Mouse (Mus musculus): ENCODE data around the gene Syde1. TPM values are rescaled to one million over a fixed set of nuclear protein-coding genes. Genes with fewer than 3 reads are reported as not detected.
"Not testable (repeated sequence)": the region's sequence is repeated elsewhere in the genome, so short reads cannot be mapped to it uniquely, and the experiment has no call there.

Syde1 gene
- 46.6 TPM for polyA plus RNA-seq (2021)

DNA sequence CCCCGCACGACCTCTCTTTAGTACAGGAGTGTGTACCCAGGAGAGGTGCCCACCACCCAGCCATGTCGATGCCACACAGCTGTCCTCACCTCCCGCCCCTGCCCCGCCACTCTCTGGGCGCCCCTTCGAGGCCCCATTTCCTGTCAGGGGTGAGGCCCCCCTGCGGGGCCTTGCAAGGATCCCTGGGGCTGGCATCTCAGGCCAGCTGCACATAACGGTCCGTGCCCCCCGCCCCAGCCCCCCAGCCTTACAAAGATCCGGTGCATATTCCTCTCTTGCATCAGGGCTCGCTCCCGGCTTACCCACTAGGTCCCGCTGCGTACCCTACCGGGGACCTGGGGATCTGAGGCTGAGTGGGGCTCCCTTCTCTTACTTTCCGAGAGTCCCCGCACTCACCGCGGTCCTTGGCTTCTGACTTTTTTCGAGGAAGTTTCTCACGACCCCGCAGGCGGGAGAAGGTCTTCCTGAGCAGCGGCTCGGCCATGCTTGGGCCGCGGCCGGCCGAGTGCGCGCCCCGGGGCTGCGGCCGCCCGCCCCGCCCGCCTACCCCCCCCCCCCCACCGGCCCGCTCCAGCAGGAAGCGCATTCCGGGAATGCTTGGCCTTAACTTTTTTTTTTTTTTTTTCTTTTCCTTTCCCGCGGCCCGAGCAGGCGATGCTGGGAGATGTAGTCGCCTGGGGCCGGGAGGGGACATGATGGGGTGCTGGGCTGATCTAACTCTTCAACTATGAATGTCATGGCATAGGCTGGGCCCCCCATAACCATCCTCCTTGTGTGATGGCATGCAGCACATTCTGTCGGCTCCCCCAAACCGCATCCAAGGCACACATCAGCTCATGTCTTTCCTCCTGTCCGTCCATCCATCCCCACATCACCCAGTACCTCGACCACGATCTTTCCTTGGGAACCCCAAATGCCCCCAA lies at the start of gene Syde1:
TSS of gene Syde1 (minus strand) at position 559 of the 923 bp plus-strand sequence.
- peak; percentile 66 for ATAC-seq
- ChIA-PET CTCF (no interaction called here), POLR2A (interaction anchor here (0.7 to 0.9 kb wide), 2 partner anchors 14 to 17 kb away, joined by 3 to 4 read pairs; no protein-coding TSS in a partner anchor)
- TF ChIP-seq CTCF (IDR thresholded peaks at IDR 0.05), result no peak
- no peak for DNase-seq (ENCODE audit: low read depth, low spot score)
- in situ Hi-C loops (cut with MboI; ENCODE audit: low pct_unique_long_range_greater_than_20kb), result no loop called here
- no peaks in the 10 kb centered on the region for H3K27me3 ChIP-seq

DNA sequence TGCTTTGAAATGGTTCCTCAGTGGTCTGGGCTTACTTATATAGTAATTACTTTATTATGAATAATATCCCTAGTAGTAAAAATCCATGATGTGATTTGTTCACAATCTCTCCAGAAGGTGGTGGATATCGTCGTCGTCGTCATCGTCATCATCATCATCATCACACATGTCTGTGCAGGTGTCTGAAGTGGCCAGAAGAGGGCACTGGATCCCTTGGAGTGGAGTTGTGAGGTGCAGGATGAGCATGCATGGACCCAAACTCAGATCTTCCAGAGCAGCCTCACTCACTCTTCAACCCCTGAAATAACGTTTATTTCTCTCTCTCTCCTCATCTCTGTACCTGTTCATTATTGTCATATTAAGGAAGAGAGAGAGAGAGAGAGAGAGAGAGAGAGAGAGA lies 40.5 kb upstream of the Syde1 start:
- peak; percentile 82 for TF ChIP-seq CTCF (IDR thresholded peaks at IDR 0.05)
- ATAC-seq (no peak), DNase-seq (ENCODE audit: low read depth, low spot score) (peak; percentile 2)
- in situ Hi-C loops (cut with MboI; ENCODE audit: low pct_unique_long_range_greater_than_20kb), result loop anchor here (5.0 kb wide), 2 partner anchors 110 to 485 kb away; no protein-coding TSS in a partner anchor
- ChIA-PET CTCF (no interaction called here), POLR2A (no interaction called here)
- no peaks in the 10 kb centered on the region for H3K27me3 ChIP-seq

DNA sequence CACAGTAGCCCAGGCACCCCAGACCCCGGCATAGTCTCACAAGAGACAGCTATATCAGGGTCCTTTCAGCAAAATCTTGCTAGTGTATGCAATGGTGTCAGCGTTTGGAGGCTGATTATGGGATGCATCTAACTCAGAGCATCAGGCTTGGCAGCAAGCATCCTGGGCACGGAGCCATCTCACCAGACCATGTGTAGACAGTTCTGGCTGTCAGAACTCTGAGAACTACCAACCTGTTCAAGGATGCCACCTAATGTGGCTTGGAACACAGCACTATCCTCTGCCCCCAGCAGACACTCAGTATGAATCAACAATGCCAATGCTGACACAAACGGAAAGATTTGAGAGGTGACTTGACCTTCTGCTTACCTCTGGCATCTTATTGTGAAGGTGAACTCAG lies 38.4 kb upstream of the Syde1 start:
- DNase-seq (ENCODE audit: low read depth, low spot score) (no peak), ATAC-seq (no peak)
- no peak for TF ChIP-seq CTCF (IDR thresholded peaks at IDR 0.05)
- CTCF ChIA-PET, result interaction anchor here (1.3 kb wide), 1 partner anchor 486 kb away, joined by 3 read pairs; no protein-coding TSS in a partner anchor
- POLR2A ChIA-PET, result no interaction called here
- H3K27me3 ChIP-seq, result no peaks in the 10 kb centered on the region
- in situ Hi-C loops (cut with MboI; ENCODE audit: low pct_unique_long_range_greater_than_20kb), result loop anchor here (5.0 kb wide), 2 partner anchors 112 to 487 kb away; no protein-coding TSS in a partner anchor

DNA sequence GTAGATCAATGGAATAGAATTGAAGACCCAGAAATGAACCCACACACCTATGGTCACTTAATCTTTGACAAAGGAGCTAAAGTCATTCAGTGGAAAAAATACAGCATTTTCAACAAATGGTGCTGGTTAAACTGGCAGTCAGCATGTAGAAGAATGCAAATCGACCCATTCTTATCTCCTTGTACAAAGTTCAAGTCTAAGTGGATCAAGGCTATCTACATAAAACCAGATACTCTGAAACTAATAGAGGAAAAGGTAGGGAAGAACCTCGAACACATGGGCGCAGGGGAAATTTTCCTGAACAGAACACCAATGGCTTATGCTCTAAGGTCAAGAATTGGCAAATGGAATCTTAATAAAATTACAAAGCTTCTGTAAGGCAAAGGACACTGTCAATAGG lies 31.4 kb upstream of the Syde1 start:
- ATAC-seq; DNase-seq (ENCODE audit: low read depth, low spot score); in situ Hi-C loops (cut with MboI; ENCODE audit: low pct_unique_long_range_greater_than_20kb); POLR2A ChIA-PET; CTCF ChIA-PET; H3K27me3 ChIP-seq: not testable (repeated sequence)

DNA sequence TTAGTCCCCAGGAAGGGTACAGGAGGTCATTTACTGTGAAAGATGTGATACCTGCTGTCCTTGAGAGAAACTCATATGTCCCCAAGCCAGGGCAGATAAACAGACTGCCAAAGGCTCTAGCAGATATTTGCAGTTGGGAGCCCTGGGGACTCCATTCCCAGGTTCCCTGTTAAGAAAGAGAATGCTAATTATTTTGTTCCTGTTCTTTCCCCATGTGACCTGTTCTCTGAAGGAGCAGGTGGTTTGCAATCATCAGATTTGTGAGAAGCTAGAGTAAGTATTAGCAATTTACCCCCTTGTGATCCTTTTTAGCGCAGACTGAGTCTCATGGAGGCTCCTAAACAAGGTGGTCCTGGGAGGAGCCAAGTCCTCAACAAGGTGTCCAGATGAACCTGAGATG lies 26.2 kb upstream of the Syde1 start, which contains the start of gene Olfr1357:
TSS of gene Olfr1357 (minus strand) at position 101 of the 400 bp plus-strand sequence.
- peaks cover 21% of the 10 kb centered on the region for H3K27me3 ChIP-seq
- TF ChIP-seq CTCF (IDR thresholded peaks at IDR 0.05), result no peak
- ChIA-PET POLR2A (no interaction called here), CTCF (no interaction called here)
- DNase-seq (ENCODE audit: low read depth, low spot score), result no peak
- no peak for ATAC-seq
- in situ Hi-C loops (cut with MboI; ENCODE audit: low pct_unique_long_range_greater_than_20kb), result no loop called here

DNA sequence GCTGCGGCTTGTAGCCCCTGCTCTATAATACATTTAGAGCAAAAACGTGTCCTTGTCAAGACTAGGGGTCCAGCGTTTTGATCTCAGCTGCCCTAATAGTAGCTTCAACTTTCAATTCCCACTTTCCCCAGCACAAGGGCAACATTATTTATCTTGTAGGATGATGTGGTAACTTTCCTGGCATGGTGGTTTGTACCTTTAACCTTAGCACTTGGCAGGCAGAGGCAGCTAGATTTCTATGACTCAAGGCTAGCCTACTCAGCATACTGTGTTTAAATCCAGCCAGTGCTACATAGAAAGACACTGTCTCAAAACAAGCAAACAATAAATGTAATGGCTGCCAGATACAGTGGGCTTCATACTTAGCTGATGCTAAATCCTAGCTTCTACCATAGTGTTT lies 15.8 kb upstream of the Syde1 start:
- ChIA-PET CTCF (interaction anchor here (1.1 to 1.4 kb wide), 3 partner anchors 9 to 67 kb away, joined by 3 to 4 read pairs (median 3); no protein-coding TSS in a partner anchor), POLR2A (no interaction called here)
- DNase-seq (ENCODE audit: low read depth, low spot score), result no peak
- in situ Hi-C loops (cut with MboI; ENCODE audit: low pct_unique_long_range_greater_than_20kb), result loop anchor here (10.0 kb wide), 1 partner anchor 83 kb away; no protein-coding TSS in a partner anchor
- no peak for ATAC-seq
- TF ChIP-seq CTCF (IDR thresholded peaks at IDR 0.05), result no peak
- H3K27me3 ChIP-seq, result peaks cover 8% of the 10 kb centered on the region

DNA sequence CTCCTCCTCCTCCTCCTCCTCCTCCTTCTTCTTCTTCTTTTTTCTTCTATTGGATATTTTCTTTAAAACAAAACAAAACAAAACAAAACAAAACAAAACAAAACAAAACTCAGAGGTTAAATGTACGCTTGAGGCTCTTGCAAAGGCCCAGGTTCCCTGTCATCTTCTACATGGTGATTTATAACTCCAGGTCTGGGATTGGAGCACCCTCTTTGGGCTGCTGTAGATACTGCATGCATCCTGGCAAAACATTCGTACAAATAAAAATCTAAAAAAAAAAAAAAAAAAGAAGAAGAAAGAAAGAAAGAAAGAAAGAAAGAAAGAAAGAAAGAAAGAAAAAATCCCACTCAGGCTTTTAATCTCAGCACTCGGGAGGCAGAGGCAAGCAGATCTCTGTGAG lies 13.3 kb upstream of the Syde1 start:
- POLR2A ChIA-PET, result no interaction called here
- CTCF ChIA-PET, result no interaction called here
- H3K27me3 ChIP-seq, result no peaks in the 10 kb centered on the region
- peak; percentile 67 for TF ChIP-seq CTCF (IDR thresholded peaks at IDR 0.05)
- no peak for ATAC-seq
- in situ Hi-C loops (cut with MboI; ENCODE audit: low pct_unique_long_range_greater_than_20kb), result loop anchor here (10.0 kb wide), 1 partner anchor 80 kb away; no protein-coding TSS in a partner anchor
- no peak for DNase-seq (ENCODE audit: low read depth, low spot score)

DNA sequence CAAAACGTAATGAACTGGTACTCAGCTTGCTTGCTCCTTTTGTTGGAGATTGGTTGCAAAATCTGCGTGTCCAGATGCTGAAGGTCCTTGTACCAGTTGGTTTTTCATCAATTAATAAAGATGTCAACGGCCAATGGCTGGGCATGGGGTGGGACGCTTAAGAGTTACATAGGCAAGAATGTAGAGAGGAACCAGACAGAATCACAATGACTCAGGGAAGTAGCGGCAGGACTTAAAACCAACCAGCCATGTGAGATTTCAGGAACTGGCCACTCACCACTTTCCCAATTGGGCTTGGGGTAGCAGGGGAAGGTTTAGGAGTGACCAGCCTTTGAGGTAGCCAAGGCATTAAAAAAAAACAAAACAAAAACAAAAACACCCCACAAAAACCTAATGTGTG lies 8.1 kb upstream of the Syde1 start:
- in situ Hi-C loops (cut with MboI; ENCODE audit: low pct_unique_long_range_greater_than_20kb), result loop anchor here (10.0 kb wide), 1 partner anchor 75 kb away; no protein-coding TSS in a partner anchor
- DNase-seq (ENCODE audit: low read depth, low spot score), result no peak
- CTCF ChIA-PET, result no interaction called here
- TF ChIP-seq CTCF (IDR thresholded peaks at IDR 0.05), result no peak
- POLR2A ChIA-PET, result no interaction called here
- H3K27me3 ChIP-seq, result no peaks in the 10 kb centered on the region
- no peak for ATAC-seq

DNA sequence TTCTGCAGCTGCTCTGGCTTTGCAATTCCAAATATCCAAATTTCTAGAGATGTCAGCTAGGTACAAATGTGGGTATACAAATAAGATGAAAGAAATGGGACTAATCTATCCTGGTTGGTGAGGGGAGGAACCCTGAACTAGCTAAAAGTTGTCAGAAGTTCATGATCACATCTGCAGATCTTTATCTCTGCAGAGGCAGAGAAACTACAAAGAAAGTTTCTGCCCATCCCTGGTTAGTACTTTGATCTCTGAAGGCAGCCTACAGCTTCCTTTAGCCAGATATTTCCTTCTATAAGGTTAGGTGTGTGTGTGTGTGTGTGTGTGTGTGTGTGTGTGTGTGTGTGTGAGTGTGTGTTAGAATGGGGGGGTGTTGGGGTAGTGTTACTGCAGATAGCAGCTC lies 2.8 kb upstream of the Syde1 start:
- H3K27me3 ChIP-seq, result no peaks in the 10 kb centered on the region
- ChIA-PET POLR2A (no interaction called here), CTCF (interaction anchor here (1.2 kb wide), 2 partner anchors 23 to 69 kb away, joined by 4 to 5 read pairs; no protein-coding TSS in a partner anchor)
- DNase-seq (ENCODE audit: low read depth, low spot score), result no peak
- in situ Hi-C loops (cut with MboI; ENCODE audit: low pct_unique_long_range_greater_than_20kb), result no loop called here
- ATAC-seq, result no peak
- no peak for TF ChIP-seq CTCF (IDR thresholded peaks at IDR 0.05)

DNA sequence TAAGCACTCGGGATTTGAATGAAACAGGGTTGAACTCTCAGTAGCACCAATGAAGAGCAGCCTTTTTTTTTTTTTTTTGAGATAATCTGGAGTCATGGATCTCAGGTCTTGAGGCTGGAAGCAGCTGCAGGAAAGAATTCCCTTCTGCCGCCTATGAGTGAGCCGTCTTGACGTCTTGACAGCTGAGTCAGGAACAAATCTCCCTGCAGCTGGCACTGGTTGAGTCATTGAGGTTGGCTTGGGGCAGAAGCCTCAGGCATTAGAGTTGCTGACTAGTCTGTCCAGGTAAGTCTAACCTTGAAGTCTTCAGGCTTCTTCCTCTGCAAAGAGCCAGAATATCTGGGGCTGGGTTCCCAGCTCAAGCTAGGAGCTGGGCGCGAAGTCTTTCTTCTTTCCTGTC lies 2.4 kb upstream of the Syde1 start:
- in situ Hi-C loops (cut with MboI; ENCODE audit: low pct_unique_long_range_greater_than_20kb), result no loop called here
- no peak for TF ChIP-seq CTCF (IDR thresholded peaks at IDR 0.05)
- no peak for DNase-seq (ENCODE audit: low read depth, low spot score)
- ATAC-seq, result no peak
- ChIA-PET CTCF (interaction anchor here (1.2 kb wide), 2 partner anchors 23 to 68 kb away, joined by 4 to 5 read pairs; no protein-coding TSS in a partner anchor), POLR2A (no interaction called here)
- H3K27me3 ChIP-seq, result no peaks in the 10 kb centered on the region

DNA sequence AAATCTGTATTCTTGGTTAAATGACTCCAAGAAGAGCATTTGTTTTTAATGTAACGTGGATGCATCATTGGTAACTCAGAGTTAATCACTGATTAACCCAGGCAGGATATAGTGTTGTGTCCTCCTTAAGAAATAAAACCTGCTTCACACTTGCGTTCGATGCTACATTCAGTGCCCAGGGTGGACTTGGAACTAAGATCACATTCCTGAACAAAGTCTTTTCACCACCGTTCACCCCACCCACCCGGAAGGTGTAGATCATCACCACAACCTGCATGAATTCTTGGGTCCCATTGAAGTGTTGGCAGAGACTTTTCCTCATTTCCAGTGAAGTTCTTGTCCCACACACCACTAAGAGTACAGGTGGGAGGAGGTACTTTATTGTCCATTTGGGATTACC lies 2.0 kb upstream of the Syde1 start:
- DNase-seq (ENCODE audit: low read depth, low spot score) (no peak), ATAC-seq (no peak)
- ChIA-PET POLR2A (no interaction called here), CTCF (interaction anchor here (1.2 kb wide), 1 partner anchor 22 kb away, joined by 4 read pairs; no protein-coding TSS in a partner anchor)
- H3K27me3 ChIP-seq, result no peaks in the 10 kb centered on the region
- no peak for TF ChIP-seq CTCF (IDR thresholded peaks at IDR 0.05)
- in situ Hi-C loops (cut with MboI; ENCODE audit: low pct_unique_long_range_greater_than_20kb), result no loop called here

All from Patski (cell line).